Mouse (Mus musculus) embryo, embryonic 11 days (tissue): ENCODE data around the gene Kcnmb1.

Source experiments
- DNase-seq: peaks from one replicate; pipeline ENCODE4 v3.0.0-alpha.2; 2015

The Kcnmb1 gene

GRCm38 (mm10) chr11:34002593-34002965, 39.8 kb downstream of the Kcnmb1 start:
- DNase-seq = no peak

GRCm38 (mm10) chr11:34007616-34008015, 44.8 kb downstream of the Kcnmb1 start:
- DNase-seq = no peak

- no peak for DNase-seq
These were observed 45.4 kb downstream of the Kcnmb1 start for GRCm38 (mm10) chr11:34008214-34008613.

- DNase-seq = peak; percentile 74
These were observed 45.9 kb downstream of the Kcnmb1 start for GRCm38 (mm10) chr11:34008702-34009101.

- DNase-seq = no peak
These were observed 46.7 kb downstream of the Kcnmb1 start for GRCm38 (mm10) chr11:34009316-34010087.

- no peak for DNase-seq
These were observed 47.5 kb downstream of the Kcnmb1 start for GRCm38 (mm10) chr11:34010133-34010858.

GRCm38 (mm10) chr11:34010859-34011172, 48.0 kb downstream of the Kcnmb1 start:
- no peak for DNase-seq

GRCm38 (mm10) chr11:34012007-34012652, 49.3 kb downstream of the Kcnmb1 start:
- no peak for DNase-seq
